Mouse (Mus musculus): Measurements from ENCODE around the gene Tmem178b. TPM values are rescaled to one million over a fixed set of nuclear protein-coding genes. Genes with fewer than 3 reads are reported as not detected.

Gene Tmem178b
- total and polyA plus RNA-seq, 2 experiments from 2014 or later, result 0.07 TPM; not detected in 1

DNA sequence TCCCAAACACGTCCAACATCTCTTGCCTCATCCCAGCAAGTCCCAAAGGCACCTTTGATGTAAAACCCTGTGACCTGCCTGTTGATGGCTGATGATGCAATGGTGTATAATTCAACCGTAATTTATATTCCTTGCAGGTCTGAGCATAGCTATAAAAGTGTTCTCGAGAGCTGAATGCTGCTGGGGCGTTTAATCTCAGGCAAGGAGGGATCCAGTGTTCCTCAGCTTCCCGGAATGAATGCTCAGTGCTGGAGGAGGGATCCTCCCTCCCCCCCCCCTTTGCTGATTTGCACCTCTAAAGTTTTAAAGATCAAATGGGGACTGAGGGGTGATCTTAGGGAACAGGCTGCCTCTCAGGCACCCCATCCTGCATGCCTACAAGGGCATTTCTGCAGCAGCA lies 361.0 kb downstream of the Tmem178b start:
- no peak for TF ChIP-seq CTCF (IDR thresholded peaks at IDR 0.05; ENCODE audit: low read depth)
- TF ChIP-seq EP300 (IDR thresholded peaks at IDR 0.05; ENCODE audit: low read depth), result no peak
- Histone ChIP-seq H3K36me3 (replicated peaks; ENCODE audit: control insufficient read depth, insufficient read depth, low read length) (no peaks in the 10 kb centered on the region), H3K27ac (ENCODE audit: low read depth) (no peak overlapping the region), H3K4me2 (ENCODE audit: low read depth, low read length) (no peak overlapping the region), H3K4me3 (ENCODE audit: low read depth, low read length) (no peak overlapping the region), H3K9ac (replicated peaks; ENCODE audit: low read depth, low read length) (no peak overlapping the region), H3K27me3 (ENCODE audit: control insufficient read depth, insufficient read depth, low read length) (no peaks in the 10 kb centered on the region), H3K9me3 (replicated peaks; ENCODE audit: control insufficient read depth, low read length) (no peaks in the 10 kb centered on the region), H3K4me1 (ENCODE audit: control insufficient read depth, insufficient read depth) (no peaks in the 10 kb centered on the region)
- no peak for ATAC-seq (ENCODE audit: insufficient read depth, low read depth)
- DNase-seq (ENCODE audit: low spot score), result no peak
- 49% methylated on average over 5 of the region's 5 CpGs for whole genome bisulfite sequencing

GRCm38 (mm10) chr6:40235793-40236470 lies 362.9 kb downstream of the Tmem178b start:
- H3K27me3 ChIP-seq (ENCODE audit: control insufficient read depth, insufficient read depth, low read length), result no peaks in the 10 kb centered on the region
- no peaks in the 10 kb centered on the region for H3K9me3 ChIP-seq (replicated peaks; ENCODE audit: control insufficient read depth, low read length)
- no peaks in the 10 kb centered on the region for H3K4me1 ChIP-seq (ENCODE audit: control insufficient read depth, insufficient read depth)
- no peaks in the 10 kb centered on the region for H3K36me3 ChIP-seq (replicated peaks; ENCODE audit: control insufficient read depth, insufficient read depth, low read length)
- H3K9ac ChIP-seq (replicated peaks; ENCODE audit: low read depth, low read length), result no peak overlapping the region
- no peak overlapping the region for H3K4me3 ChIP-seq (ENCODE audit: low read depth, low read length)
- no peak overlapping the region for H3K4me2 ChIP-seq (ENCODE audit: low read depth, low read length)
- DNase-seq (ENCODE audit: low spot score) (peak; percentile 36), ATAC-seq (ENCODE audit: insufficient read depth, low read depth) (no peak)
- no peak for TF ChIP-seq EP300 (IDR thresholded peaks at IDR 0.05; ENCODE audit: low read depth)
- TF ChIP-seq CTCF (IDR thresholded peaks at IDR 0.05; ENCODE audit: low read depth), result peak; percentile 79
- WGBS, result 32% methylated on average over 10 of the region's 10 CpGs
- H3K27ac ChIP-seq (ENCODE audit: low read depth), result no peak overlapping the region

- H3K9ac ChIP-seq (replicated peaks; ENCODE audit: low read depth, low read length), result no peak overlapping the region
- no peak overlapping the region for H3K4me3 ChIP-seq (ENCODE audit: low read depth, low read length)
- no peak overlapping the region for H3K4me2 ChIP-seq (ENCODE audit: low read depth, low read length)
- no peaks in the 10 kb centered on the region for H3K36me3 ChIP-seq (replicated peaks; ENCODE audit: control insufficient read depth, insufficient read depth, low read length)
- 61% methylated on average over 13 of the region's 13 CpGs for WGBS
- no peaks in the 10 kb centered on the region for H3K9me3 ChIP-seq (replicated peaks; ENCODE audit: control insufficient read depth, low read length)
- TF ChIP-seq CTCF (IDR thresholded peaks at IDR 0.05; ENCODE audit: low read depth) (peak; percentile 46), EP300 (IDR thresholded peaks at IDR 0.05; ENCODE audit: low read depth) (no peak)
- no peaks in the 10 kb centered on the region for H3K4me1 ChIP-seq (ENCODE audit: control insufficient read depth, insufficient read depth)
- DNase-seq (ENCODE audit: low spot score) (no peak), ATAC-seq (ENCODE audit: insufficient read depth, low read depth) (no peak)
- no peaks in the 10 kb centered on the region for H3K27me3 ChIP-seq (ENCODE audit: control insufficient read depth, insufficient read depth, low read length)
- H3K27ac ChIP-seq (ENCODE audit: low read depth), result no peak overlapping the region
Observed at GRCm38 (mm10) chr6:40236841-40237765, 364.0 kb downstream of the Tmem178b start.

DNA sequence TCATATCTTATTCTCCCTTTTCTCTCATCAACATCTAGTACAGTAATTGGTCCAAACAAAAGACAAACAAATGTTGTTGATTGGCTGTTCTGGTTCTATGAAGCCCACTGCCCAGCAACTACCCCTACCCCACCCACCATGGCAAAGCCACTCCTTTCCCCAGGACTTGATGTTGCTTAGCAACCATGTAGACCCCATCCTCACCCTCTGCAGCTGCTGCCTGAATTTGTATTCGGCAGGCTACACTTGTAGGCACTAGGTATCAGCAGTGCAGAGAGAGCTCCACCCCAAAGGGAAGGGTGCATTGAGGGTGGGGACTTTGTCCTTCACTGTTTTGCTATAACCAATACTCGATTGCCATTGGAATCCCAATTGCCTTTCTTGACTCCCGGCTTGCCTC lies 365.8 kb downstream of the Tmem178b start:
- Histone ChIP-seq H3K9me3 (replicated peaks; ENCODE audit: control insufficient read depth, low read length) (no peaks in the 10 kb centered on the region), H3K4me2 (ENCODE audit: low read depth, low read length) (no peak overlapping the region), H3K4me1 (ENCODE audit: control insufficient read depth, insufficient read depth) (no peaks in the 10 kb centered on the region), H3K4me3 (ENCODE audit: low read depth, low read length) (no peak overlapping the region), H3K27me3 (ENCODE audit: control insufficient read depth, insufficient read depth, low read length) (no peaks in the 10 kb centered on the region), H3K27ac (ENCODE audit: low read depth) (no peak overlapping the region), H3K9ac (replicated peaks; ENCODE audit: low read depth, low read length) (no peak overlapping the region), H3K36me3 (replicated peaks; ENCODE audit: control insufficient read depth, insufficient read depth, low read length) (no peaks in the 10 kb centered on the region)
- ATAC-seq (ENCODE audit: insufficient read depth, low read depth) (no peak), DNase-seq (ENCODE audit: low spot score) (no peak)
- WGBS, result 60% methylated on average over 3 of the region's 3 CpGs
- TF ChIP-seq CTCF (IDR thresholded peaks at IDR 0.05; ENCODE audit: low read depth) (no peak), EP300 (IDR thresholded peaks at IDR 0.05; ENCODE audit: low read depth) (no peak)

GRCm38 (mm10) chr6:40240671-40241070 lies 367.6 kb downstream of the Tmem178b start:
- 61% methylated on average over 2 of the region's 2 CpGs for WGBS
- DNase-seq (ENCODE audit: low spot score), result no peak
- H3K36me3 ChIP-seq (replicated peaks; ENCODE audit: control insufficient read depth, insufficient read depth, low read length), result no peaks in the 10 kb centered on the region
- ATAC-seq (ENCODE audit: insufficient read depth, low read depth), result no peak
- H3K4me2 ChIP-seq (ENCODE audit: low read depth, low read length), result no peak overlapping the region
- no peak overlapping the region for H3K27ac ChIP-seq (ENCODE audit: low read depth)
- no peak overlapping the region for H3K4me3 ChIP-seq (ENCODE audit: low read depth, low read length)
- no peaks in the 10 kb centered on the region for H3K4me1 ChIP-seq (ENCODE audit: control insufficient read depth, insufficient read depth)
- TF ChIP-seq EP300 (IDR thresholded peaks at IDR 0.05; ENCODE audit: low read depth) (no peak), CTCF (IDR thresholded peaks at IDR 0.05; ENCODE audit: low read depth) (no peak)
- H3K9ac ChIP-seq (replicated peaks; ENCODE audit: low read depth, low read length), result no peak overlapping the region
- no peaks in the 10 kb centered on the region for H3K27me3 ChIP-seq (ENCODE audit: control insufficient read depth, insufficient read depth, low read length)
- H3K9me3 ChIP-seq (replicated peaks; ENCODE audit: control insufficient read depth, low read length), result no peaks in the 10 kb centered on the region

All from heart, postnatal 0 days (tissue).